Mouse (Mus musculus) liver, embryonic 14.5 days (tissue): ENCODE results near the gene Tmem132e.

Experiments used
- CTCF ChIP-seq: IDR thresholded peaks from 2 replicates; pipeline ENCODE4 v1.5.1; 2016; ENCODE audit warnings: antibody characterized with exemption, low read depth, control low read depth
- EP300 ChIP-seq: IDR thresholded peaks from 2 replicates; pipeline ENCODE4 v1.6.1; 2016; ENCODE audit warnings: antibody characterized with exemption, low read depth

GRCm38 (mm10) chr11:82405641-82406040 lies 16.9 kb downstream of the Tmem132e start:
- no peak for TF ChIP-seq CTCF
- TF ChIP-seq EP300, result no peak
